Mouse (Mus musculus) midbrain, embryonic 13.5 days (tissue): ENCODE measurements around the gene Evc2. TPM values are rescaled to one million over a fixed set of nuclear protein-coding genes. Genes with fewer than 3 reads are reported as not detected.

ENCODE experiments used
- polyA plus RNA-seq: library from polyadenylated mRNA; unstranded; fragments of >200 nt; fragmentation: Nextera tagmentation; extraction: Ambion mirVana; gene quantifications from 2 replicates; pipeline ENCODE4 v1.2.1, GENCODE M21; 2015

The Evc2 gene
- polyA plus RNA-seq, 1 experiment from 2014 or later: 7.5 TPM

Other genes with a start within 250 kb of the Evc2 start
- 711 and 713 TPM in 2 replicates for gene Crmp1, start 96.6 kb upstream of the Evc2 start, polyA plus RNA-seq
- 7.4 and 8.9 TPM in 2 replicates for gene Evc, start 1.6 kb upstream of the Evc2 start, polyA plus RNA-seq